In genomic region chr14:103651106-103651505, GRCm38 (mm10) we compare ENCODE assay signal across 7 mouse cellular contexts. TPM values are rescaled to one million over a fixed set of nuclear protein-coding genes. Genes with fewer than 3 reads are reported as not detected.
DNase-seq lines count a peak whose midpoint lies in the region; ATAC-seq and TF ChIP-seq lines count a peak whose summit lies in the region.

No protein-coding gene starts in this region.

- H3K9me3 ChIP-seq in lung, postnatal 0 days (ENCODE audit: low read length) = no peaks in the 10 kb centered on the region
- no peaks in the 10 kb centered on the region for H3K9me3 ChIP-seq in embryonic facial prominence, embryonic 15.5 days (replicated peaks)
- no peaks in the 10 kb centered on the region for H3K9me3 ChIP-seq in intestine, embryonic 16.5 days (ENCODE audit: control insufficient read depth, low read length)
- no peaks in the 10 kb centered on the region for H3K9me3 ChIP-seq in neural tube, embryonic 15.5 days (replicated peaks)

- peaks cover 14% of the 10 kb centered on the region; the same call in 1 of the 2 replicates for H3K27me3 ChIP-seq in lung, postnatal 0 days (replicated peaks; ENCODE audit: insufficient read depth, low read length)
- peaks cover 21% of the 10 kb centered on the region; the same call in 1 of the 2 replicates for H3K27me3 ChIP-seq in embryonic facial prominence, embryonic 15.5 days
- peaks cover 11% of the 10 kb centered on the region; the same call in 1 of the 2 replicates for H3K27me3 ChIP-seq in intestine, embryonic 16.5 days (replicated peaks; ENCODE audit: control insufficient read depth, insufficient read depth, low read length)
- H3K27me3 ChIP-seq in neural tube, embryonic 15.5 days (replicated peaks) = no peaks in the 10 kb centered on the region

- no peaks in the 10 kb centered on the region for H3K36me3 ChIP-seq in lung, postnatal 0 days (ENCODE audit: insufficient read depth, low read length)
- no peaks in the 10 kb centered on the region for H3K36me3 ChIP-seq in embryonic facial prominence, embryonic 15.5 days
- no peaks in the 10 kb centered on the region for H3K36me3 ChIP-seq in intestine, embryonic 16.5 days (ENCODE audit: control insufficient read depth, insufficient read depth, low read length)
- H3K36me3 ChIP-seq in neural tube, embryonic 15.5 days = no peaks in the 10 kb centered on the region

- DNase-seq in lung, postnatal 0 days (ENCODE audit: low spot score) = no peak
- no peak for DNase-seq in lung, adult 18-20 months
- no peak for DNase-seq in layer of hippocampus, adult 9-10 months (ENCODE audit: low spot score)
- no peak for DNase-seq in spleen, adult 18-20 months

- no peak for TF ChIP-seq EP300 in lung, postnatal 0 days (IDR thresholded peaks at IDR 0.05)

- peak overlapping the region; percentile 97 for H3K4me2 ChIP-seq in lung, postnatal 0 days (replicated peaks; ENCODE audit: low read depth, low read length)
- peak overlapping the region; percentile 100 for H3K4me2 ChIP-seq in embryonic facial prominence, embryonic 15.5 days (replicated peaks)
- peak overlapping the region; percentile 95 for H3K4me2 ChIP-seq in intestine, embryonic 16.5 days (ENCODE audit: low read depth, low read length)
- peak overlapping the region; percentile 75 for H3K4me2 ChIP-seq in neural tube, embryonic 15.5 days

- ATAC-seq in lung, postnatal 0 days = no peak
- ATAC-seq in embryonic facial prominence, embryonic 15.5 days (ENCODE audit: insufficient number of reproducible peaks, low FRiP score, low TSS enrichment, low read depth) = no peak
- no peak; the same call in 1 of the 2 replicates for ATAC-seq in intestine, embryonic 16.5 days
- ATAC-seq in neural tube, embryonic 15.5 days (ENCODE audit: low FRiP score) = peak; percentile 34

- H3K4me1 ChIP-seq in lung, postnatal 0 days (ENCODE audit: insufficient read depth, low read depth, low read length) = no peaks in the 10 kb centered on the region
- peaks cover 4% of the 10 kb centered on the region for H3K4me1 ChIP-seq in embryonic facial prominence, embryonic 15.5 days
- H3K4me1 ChIP-seq in intestine, embryonic 16.5 days (ENCODE audit: control insufficient read depth, insufficient read depth, low read length) = peaks cover 3% of the 10 kb centered on the region; the same call in 1 of the 2 replicates
- peaks cover 56% of the 10 kb centered on the region for H3K4me1 ChIP-seq in neural tube, embryonic 15.5 days

- H3K27ac ChIP-seq in lung, postnatal 0 days (ENCODE audit: low read length) = no peak overlapping the region
- H3K27ac ChIP-seq in embryonic facial prominence, embryonic 15.5 days (replicated peaks) = peak overlapping the region; percentile 67
- H3K27ac ChIP-seq in intestine, embryonic 16.5 days (ENCODE audit: low read length) = peak overlapping the region; percentile 81; the same call in 1 of the 2 replicates
- peak overlapping the region; percentile 98 for H3K27ac ChIP-seq in neural tube, embryonic 15.5 days (replicated peaks)

- H3K9ac ChIP-seq in lung, postnatal 0 days (replicated peaks; ENCODE audit: low read depth) = no peak overlapping the region
- peak overlapping the region; percentile 48; the same call in 1 of the 2 replicates for H3K9ac ChIP-seq in embryonic facial prominence, embryonic 15.5 days
- H3K9ac ChIP-seq in intestine, embryonic 16.5 days (ENCODE audit: low read depth, low read length) = peak overlapping the region; percentile 77
- peak overlapping the region; percentile 99 for H3K9ac ChIP-seq in neural tube, embryonic 15.5 days (replicated peaks)

- no peak for TF ChIP-seq CTCF in lung, postnatal 0 days (IDR thresholded peaks at IDR 0.05)

- WGBS in lung, postnatal 0 days = 6% methylated on average over 10 of the region's 11 CpGs
- 5% methylated on average over 11 of the region's 11 CpGs for WGBS in embryonic facial prominence, embryonic 15.5 days
- WGBS in intestine, embryonic 16.5 days = 3% methylated on average over 11 of the region's 11 CpGs
- WGBS in neural tube, embryonic 15.5 days = 3% methylated on average over 11 of the region's 11 CpGs

- H3K4me3 ChIP-seq in lung, postnatal 0 days (ENCODE audit: low read depth, low read length) = peak overlapping the region; percentile 56
- peak overlapping the region; percentile 74 for H3K4me3 ChIP-seq in embryonic facial prominence, embryonic 15.5 days (replicated peaks)
- peak overlapping the region; percentile 82 for H3K4me3 ChIP-seq in intestine, embryonic 16.5 days (ENCODE audit: low read length)
- peak overlapping the region; percentile 96 for H3K4me3 ChIP-seq in neural tube, embryonic 15.5 days (replicated peaks)

RNA-seq across cellular contexts. Expression of gene Slain1, which starts 1.1 kb away (rescaled TPM):
- 1.4 TPM in 2 replicates for polyA plus RNA-seq in lung, postnatal 0 days (2015; fragmentation: Nextera tagmentation; extraction: Ambion mirVana)
- 4.7 and 5.6 TPM in 2 replicates for polyA plus RNA-seq in embryonic facial prominence, embryonic 15.5 days (2015; fragmentation: Nextera tagmentation; extraction: Ambion mirVana)
- 0.57 and 0.71 TPM in 2 replicates for polyA plus RNA-seq in intestine, embryonic 16.5 days (2015; fragmentation: Nextera tagmentation; extraction: Ambion mirVana)
- polyA plus RNA-seq in neural tube, embryonic 15.5 days (2015; fragmentation: Nextera tagmentation; extraction: Ambion mirVana) = 12.4 and 15.4 TPM in 2 replicates
